Mouse (Mus musculus) CH12.LX (cell line): ENCODE measurements around the gene Gclm. TPM values are rescaled to one million over a fixed set of nuclear protein-coding genes. Genes with fewer than 3 reads are reported as not detected.

Source experiments
- DNase-seq: peaks from one replicate; pipeline ENCODE4 v3.0.0-alpha.2; 2013; ENCODE audit errors: extremely low read depth
- H3K27ac ChIP-seq: 2 replicates; pipeline ENCODE4 v1.5.1; 2012; ENCODE audit warnings: low read depth, mild to moderate bottlenecking, control low read depth, moderate library complexity; ENCODE audit not compliant: insufficient read depth
- H3K27me3 ChIP-seq: replicated peaks from 2 replicates; pipeline ENCODE3; 2012; ENCODE audit warnings: inconsistent platforms
- H3K36me3 ChIP-seq, 2 experiments: replicated peaks in 1 of 2; 2 replicates each; pipeline versions ENCODE3 to v1.6.1; 2012; ENCODE audit warnings: inconsistent platforms in 1 of 2, low read length in 1 of 2, mild to moderate bottlenecking in 1 of 2, mixed read lengths in 1 of 2, moderate library complexity in 1 of 2; ENCODE audit not compliant: control insufficient read depth in 1 of 2, insufficient read depth in 1 of 2
- H3K4me1 ChIP-seq, 2 experiments: 2 replicates each; pipeline ENCODE4 v1.6.1; 2012; ENCODE audit warnings: inconsistent platforms in 1 of 2, moderate library complexity in 1 of 2; ENCODE audit not compliant: insufficient read depth in 2 of 2, control insufficient read depth in 1 of 2
- H3K4me2 ChIP-seq: 2 replicates; pipeline ENCODE4 v1.6.1; 2012; ENCODE audit warnings: low read depth, mild to moderate bottlenecking, control low read depth; ENCODE audit not compliant: poor library complexity, insufficient read depth, severe bottlenecking
- H3K4me3 ChIP-seq, 3 experiments: fragments of 150-350 bp in 1 of 3; sonication (generic) in 1 of 3; replicated peaks in 1 of 3; 2 replicates each; pipeline versions ENCODE3 to v1.5.1; 2011 to 2012; ENCODE audit warnings: low read depth in 2 of 3, low read length in 2 of 3, mild to moderate bottlenecking in 2 of 3, moderate library complexity in 2 of 3, control low read depth in 1 of 3, improper control_type of control experiment in 1 of 3, inconsistent platforms in 1 of 3, mixed read lengths in 1 of 3; ENCODE audit not compliant: poor library complexity in 1 of 3
- H3K79me2 ChIP-seq: replicated peaks from 2 replicates; pipeline ENCODE4 v1.6.1; 2012; ENCODE audit warnings: mild to moderate bottlenecking, moderate library complexity; ENCODE audit not compliant: control insufficient read depth, poor library complexity, insufficient read depth, severe bottlenecking; ENCODE audit errors: extremely low read depth
- H3K9ac ChIP-seq: 2 replicates; pipeline ENCODE4 v1.6.1; 2012; ENCODE audit warnings: low read depth, mild to moderate bottlenecking, control low read depth, moderate library complexity; ENCODE audit not compliant: insufficient read depth
- H3K9me3 ChIP-seq: replicated peaks from 2 replicates; pipeline ENCODE3; 2012; ENCODE audit warnings: low read length, inconsistent platforms, mixed read lengths
- BHLHE40 ChIP-seq: IDR thresholded peaks from 2 replicates; pipeline ENCODE4 v1.6.1; 2011; ENCODE audit warnings: mild to moderate bottlenecking, low read depth, low read length, improper control_type of control experiment
- CHD1 ChIP-seq: IDR thresholded peaks from 2 replicates; pipeline ENCODE4 v1.6.1; 2012; ENCODE audit warnings: low read depth, low read length, improper control_type of control experiment, inconsistent platforms
- CHD2 ChIP-seq: IDR thresholded peaks from 2 replicates; pipeline ENCODE4 v1.6.1; 2011; ENCODE audit warnings: low read length, improper control_type of control experiment
- CTCF ChIP-seq, 2 experiments: IDR thresholded peaks in 1 of 2; conservative IDR thresholded peaks in 1 of 2; 2 replicates each; pipeline ENCODE4 v1.5.1; 2011 to 2012; ENCODE audit warnings: low read depth in 2 of 2, low read length in 2 of 2, improper control_type of control experiment in 1 of 2, inconsistent platforms in 1 of 2, mild to moderate bottlenecking in 1 of 2, moderate library complexity in 1 of 2
- ELF1 ChIP-seq: IDR thresholded peaks from 2 replicates; pipeline ENCODE4 v1.6.1; 2014; ENCODE audit warnings: low read depth, mild to moderate bottlenecking, inconsistent platforms, low read length, improper control_type of control experiment
- GABPA ChIP-seq: IDR thresholded peaks from 2 replicates; pipeline ENCODE4 v1.6.1; 2012; ENCODE audit warnings: low read depth, low read length, improper control_type of control experiment, inconsistent platforms; ENCODE audit not compliant: insufficient replicate concordance
- HCFC1 ChIP-seq: IDR thresholded peaks from 2 replicates; pipeline ENCODE4 v1.6.1; 2012; ENCODE audit warnings: low read depth, mild to moderate bottlenecking, inconsistent platforms, low read length, improper control_type of control experiment
- JUN ChIP-seq: IDR thresholded peaks from 2 replicates; pipeline ENCODE4 v1.6.1; 2011; ENCODE audit warnings: low read depth, mild to moderate bottlenecking, low read length, improper control_type of control experiment, moderate library complexity; ENCODE audit not compliant: insufficient read depth
- MAFK ChIP-seq: IDR thresholded peaks from 2 replicates; pipeline ENCODE4 v1.6.1; 2011; ENCODE audit warnings: low read length, improper control_type of control experiment; ENCODE audit not compliant: insufficient replicate concordance
- MAX ChIP-seq: IDR thresholded peaks from 2 replicates; pipeline ENCODE4 v1.6.1; 2011; ENCODE audit warnings: low read length, improper control_type of control experiment
- MEF2A ChIP-seq: IDR thresholded peaks from 2 replicates; pipeline ENCODE4 v1.6.1; 2014; ENCODE audit warnings: low read depth, mild to moderate bottlenecking, inconsistent platforms, low read length, improper control_type of control experiment, borderline replicate concordance
- MXI1 ChIP-seq: IDR thresholded peaks from 2 replicates; pipeline ENCODE4 v1.6.1; 2011; ENCODE audit warnings: mild to moderate bottlenecking, low read depth, low read length, improper control_type of control experiment
- MYC ChIP-seq: IDR thresholded peaks from 2 replicates; pipeline ENCODE4 v1.6.1; 2011; ENCODE audit warnings: low read depth, mild to moderate bottlenecking, improper control_type of control experiment, low read length
- SIN3A ChIP-seq: IDR thresholded peaks from 2 replicates; pipeline ENCODE4 v1.6.1; 2012; ENCODE audit warnings: low read length, improper control_type of control experiment, inconsistent platforms
- SMC3 ChIP-seq: IDR thresholded peaks from 2 replicates; pipeline ENCODE4 v1.6.1; 2011; ENCODE audit warnings: low read depth, low read length, improper control_type of control experiment
- TBP ChIP-seq: conservative IDR thresholded peaks from 2 replicates; pipeline ENCODE4 v1.6.1; 2011; ENCODE audit warnings: low read depth, low read length, improper control_type of control experiment
- TCF12 ChIP-seq: IDR thresholded peaks from 2 replicates; pipeline ENCODE4 v1.6.1; 2014; ENCODE audit warnings: low read depth, mild to moderate bottlenecking, inconsistent platforms, low read length, improper control_type of control experiment
- UBTF ChIP-seq: IDR thresholded peaks from 2 replicates; pipeline ENCODE4 v1.6.1; 2012; ENCODE audit warnings: low read depth, mild to moderate bottlenecking, inconsistent platforms, low read length, improper control_type of control experiment, moderate library complexity
- USF1 ChIP-seq: IDR thresholded peaks from 2 replicates; pipeline ENCODE4 v1.6.1; 2014; ENCODE audit warnings: low read depth, mild to moderate bottlenecking, inconsistent platforms, low read length, improper control_type of control experiment
- ZNF384 ChIP-seq: IDR thresholded peaks from 2 replicates; pipeline ENCODE4 v1.6.1; 2012; ENCODE audit warnings: low read depth, low read length, improper control_type of control experiment, inconsistent platforms
- dilution Hi-C: fragments of 300-500 bp; cut with MboI; formaldehyde crosslinking; loops from 2 replicates; pipeline ENCODE4 v1.14.3; 2020; ENCODE audit warnings: low sequenced_read_pairs; ENCODE audit not compliant: extremely low pct_unique_long_range_greater_than_20kb, extremely low pct_ligation_motif_present
- in situ Hi-C: fragments of 300-500 bp; cut with MboI; formaldehyde crosslinking; loops from 3 replicates; pipeline ENCODE4 v1.14.3; 2019; ENCODE audit warnings: low sequenced_read_pairs, low pct_ligation_motif_present, low pct_unique_long_range_greater_than_20kb, mixed read lengths
- polyA plus RNA-seq: library from polyadenylated mRNA; unstranded; fragments of >175 nt; gene quantifications from 2 replicates; pipeline ENCODE4 v1.2.1, GENCODE M21; 2012; ENCODE audit warnings: low read depth; ENCODE audit not compliant: insufficient read length
- total RNA-seq, 2 experiments: library from RNA; depleted of rRNA; stranded (reverse); fragments of 300-350 nt in 1 of 2; fragments of >200 nt in 1 of 2; gene quantifications; 2 replicates each; pipeline ENCODE4 v1.2.3; 2012 to 2014

Gclm gene
- total and polyA plus RNA-seq, 3 experiments: 26.1 to 195 (median 108) TPM

DNA sequence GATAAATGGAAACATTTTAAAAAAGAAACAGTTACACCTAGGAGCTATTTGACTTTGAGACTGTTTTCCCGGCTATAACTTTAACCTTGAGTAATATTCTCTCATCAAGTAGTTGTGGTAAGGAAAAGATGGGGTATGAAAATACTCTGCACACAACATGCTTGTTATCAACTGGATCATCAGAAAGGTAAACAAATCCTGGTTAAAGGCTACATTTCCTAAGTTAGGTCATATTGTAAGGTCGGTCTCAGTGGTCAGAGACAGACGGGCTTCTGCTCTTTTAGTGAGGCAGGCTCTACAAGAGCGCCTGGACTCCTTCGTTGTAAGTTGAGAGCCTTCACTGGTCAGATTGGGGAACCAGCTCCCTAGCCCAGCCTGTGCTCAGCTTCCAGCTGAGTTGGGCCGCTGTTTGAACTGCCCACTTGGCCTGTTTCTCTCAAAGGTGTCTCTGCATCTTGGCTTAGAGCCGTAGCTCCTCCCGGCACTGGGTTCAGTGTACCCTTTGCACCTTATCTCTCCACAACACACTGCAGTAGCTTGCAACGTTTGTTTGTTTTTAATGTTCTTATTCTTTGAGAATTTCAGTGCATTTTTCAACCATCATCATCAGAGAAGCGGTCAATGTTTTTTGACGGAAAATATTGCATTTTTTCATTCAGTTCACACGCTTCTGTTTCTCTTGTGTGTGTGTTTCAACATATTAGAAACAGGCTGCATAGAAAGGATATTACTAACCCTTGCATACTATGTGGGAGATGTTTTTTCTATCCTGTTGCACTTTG lies 1.8 kb downstream of the Gclm start:
- peak overlapping the region; percentile 11 to 97 (median 91) for H3K4me3 ChIP-seq
- H3K9ac ChIP-seq: peak overlapping the region; percentile 90; the same call in 1 of the 2 replicates
- DNase-seq: no peak
- H3K79me2 ChIP-seq: peaks cover 19% of the 10 kb centered on the region
- TF ChIP-seq MAX: no peak
- peaks cover 0 to 13% of the 10 kb centered on the region in 2 experiments for H3K36me3 ChIP-seq
- in situ Hi-C loops: no loop called here
- H3K27ac ChIP-seq: no peak overlapping the region
- H3K4me1 ChIP-seq: peaks cover 0 to 42% of the 10 kb centered on the region in 2 experiments; a peak in 2 of 4 replicates
- H3K4me2 ChIP-seq: peak overlapping the region; percentile 92
- no peaks in the 10 kb centered on the region for H3K27me3 ChIP-seq
- H3K9me3 ChIP-seq: no peaks in the 10 kb centered on the region
- dilution Hi-C loops: no loop called here

DNA sequence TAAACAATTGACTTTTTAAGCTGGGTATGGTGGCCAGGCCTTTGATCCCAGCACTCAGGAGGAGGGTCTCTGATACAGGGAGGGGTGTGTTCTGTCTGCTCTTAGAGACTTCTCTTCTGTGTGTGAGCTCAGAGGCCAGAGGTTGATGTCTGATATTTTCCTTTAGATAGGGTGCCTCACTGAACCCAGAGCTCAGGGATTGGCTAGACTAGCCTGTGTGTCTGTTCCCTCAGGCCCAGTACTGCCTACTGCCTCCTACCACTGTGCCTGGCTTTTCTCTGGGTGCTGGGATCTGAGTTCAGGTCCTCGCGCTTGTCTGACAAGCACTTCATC lies 2.4 kb downstream of the Gclm start:
- H3K9ac ChIP-seq: peak overlapping the region; percentile 28; the same call in 1 of the 2 replicates
- H3K27me3 ChIP-seq: no peaks in the 10 kb centered on the region
- peaks cover 0 to 42% of the 10 kb centered on the region in 2 experiments; a peak in 2 of 4 replicates for H3K4me1 ChIP-seq
- H3K79me2 ChIP-seq: peaks cover 21% of the 10 kb centered on the region
- H3K9me3 ChIP-seq: no peaks in the 10 kb centered on the region
- no peak overlapping the region for H3K27ac ChIP-seq
- H3K4me3 ChIP-seq: no peak overlapping the region
- DNase-seq: peak; percentile 12
- H3K36me3 ChIP-seq: peaks cover 0 to 16% of the 10 kb centered on the region in 2 experiments
- TF ChIP-seq CHD2 (no peak), JUN (no peak), SIN3A (no peak), MAX (no peak), SMC3 (no peak), USF1 (no peak), MAFK (no peak), UBTF (no peak), TBP (no peak), BHLHE40 (no peak), MXI1 (no peak), HCFC1 (no peak), GABPA (no peak), TCF12 (no peak), CHD1 (no peak), MEF2A (no peak), ZNF384 (no peak), ELF1 (no peak), MYC (no peak), CTCF (conservative IDR thresholded peaks at IDR 0.05 in 1 of 2, IDR thresholded peaks at IDR 0.05 in 1 of 2; ENCODE audit: low read depth in 2 of 2, low read length in 2 of 2) (no peak)
- peak overlapping the region; percentile 92 for H3K4me2 ChIP-seq
- in situ Hi-C loops (no loop called here), dilution Hi-C loops (no loop called here)
